Mouse (Mus musculus) thymus, adult 18-20 months (tissue): ENCODE data around the gene Mettl7a3.

ENCODE experiments used
- DNase-seq, 2 experiments: peaks; one replicate each; pipeline ENCODE4 v3.0.0; 2022; ENCODE audit warnings: mixed read lengths in 2 of 2

The Mettl7a3 gene

GRCm38 (mm10) chr15:100388886-100389285 is 54.2 kb downstream of the Mettl7a3 start:
- DNase-seq, result no peak
